Mouse (Mus musculus) ES-E14 (cell line): ENCODE data around the gene Dpp6.

Experiments
- CHD2 ChIP-seq: IDR thresholded peaks from 2 replicates; pipeline ENCODE4 v1.6.1; 2014; ENCODE audit warnings: mild to moderate bottlenecking, low read depth, low read length, inconsistent platforms
- HCFC1 ChIP-seq: IDR thresholded peaks from 2 replicates; pipeline ENCODE4 v1.6.1; 2012; ENCODE audit warnings: low read length, inconsistent platforms, borderline replicate concordance; ENCODE audit not compliant: insufficient read depth
- MAFK ChIP-seq: IDR thresholded peaks from 2 replicates; pipeline ENCODE4 v1.6.1; 2014; ENCODE audit warnings: mild to moderate bottlenecking, low read depth, low read length, inconsistent platforms; ENCODE audit not compliant: insufficient read depth
- ZC3H11A ChIP-seq: IDR thresholded peaks from 2 replicates; pipeline ENCODE4 v1.6.1; 2012; ENCODE audit warnings: low read depth, mild to moderate bottlenecking, inconsistent platforms, low read length, borderline replicate concordance

- TF ChIP-seq HCFC1 (no peak), ZC3H11A (no peak), CHD2 (no peak), MAFK (no peak)
These were observed 454.3 kb downstream of the Dpp6 start for GRCm38 (mm10) chr5:27271336-27271735.
